Mouse (Mus musculus) midbrain, postnatal 0 days (tissue): ENCODE measurements around the gene Flvcr1. TPM values are rescaled to one million over a fixed set of nuclear protein-coding genes. Genes with fewer than 3 reads are reported as not detected.

Source experiments
- ATAC-seq: fragments of 200-750 bp; cut with Nextera tagmentation; 2 replicates; pipeline ENCODE4 v1.8.0; 2017; ENCODE audit warnings: moderate number of reproducible peaks, mild to moderate bottlenecking, moderate TSS enrichment, moderate library complexity; ENCODE audit not compliant: low FRiP score
- DNase-seq: peaks from one replicate; pipeline ENCODE4 v3.0.0-alpha.2; 2015; ENCODE audit warnings: low spot score
- H3K27ac ChIP-seq: fragments of 300-500 bp; sonication (generic); 2 replicates; pipeline ENCODE4 v1.5.1; 2014; ENCODE audit warnings: low read depth, mild to moderate bottlenecking, low read length, mixed read lengths
- H3K27me3 ChIP-seq: fragments of 300-500 bp; sonication (generic); 2 replicates; pipeline ENCODE4 v1.6.1; 2014; ENCODE audit warnings: low read length, control low read depth, mixed read lengths; ENCODE audit not compliant: insufficient read depth
- H3K36me3 ChIP-seq: fragments of 300-500 bp; sonication (generic); 2 replicates; pipeline ENCODE4 v1.6.1; 2014; ENCODE audit warnings: low read length, control low read depth, mixed read lengths; ENCODE audit not compliant: insufficient read depth
- H3K4me1 ChIP-seq: fragments of 300-500 bp; sonication (generic); 2 replicates; pipeline ENCODE4 v1.6.1; 2014; ENCODE audit warnings: mild to moderate bottlenecking, control low read depth, antibody characterized with exemption, low read length, mixed read lengths; ENCODE audit not compliant: insufficient read depth
- H3K4me2 ChIP-seq: fragments of 300-500 bp; sonication (generic); 2 replicates; pipeline ENCODE4 v1.6.1; 2014; ENCODE audit warnings: low read depth, mild to moderate bottlenecking, low read length, mixed read lengths; ENCODE audit not compliant: poor library complexity, severe bottlenecking
- H3K4me3 ChIP-seq: fragments of 300-500 bp; sonication (generic); 2 replicates; pipeline ENCODE4 v1.5.1; 2014; ENCODE audit warnings: low read depth, mild to moderate bottlenecking, low read length, moderate library complexity
- H3K9ac ChIP-seq: fragments of 300-500 bp; sonication (generic); replicated peaks from 2 replicates; pipeline ENCODE4 v1.6.1; 2014; ENCODE audit warnings: mild to moderate bottlenecking, low read length, moderate library complexity, mixed read lengths; ENCODE audit not compliant: poor library complexity, severe bottlenecking
- H3K9me3 ChIP-seq: fragments of 300-500 bp; sonication (generic); 2 replicates; pipeline ENCODE4 v1.6.1; 2016; ENCODE audit warnings: low read length, control low read depth
- CTCF ChIP-seq: IDR thresholded peaks from 2 replicates; pipeline ENCODE4 v1.5.1; 2016; ENCODE audit warnings: antibody characterized with exemption, mild to moderate bottlenecking
- WGBS: fragments of 180-500 bp; shearing (Covaris S2); extraction: QIAGEN DNeasy Blood & Tissue Kit; methylation state at CpG from one replicate; pipeline ENCODE4 v1.1.7; 2014; 5-methylcytosine and 5-hydroxymethylcytosine counted together
- polyA plus RNA-seq: library from polyadenylated mRNA; unstranded; fragments of >200 nt; fragmentation: Nextera tagmentation; extraction: Ambion mirVana; gene quantifications from 2 replicates; pipeline ENCODE4 v1.2.1, GENCODE M21; 2015
- total RNA-seq: library from RNA; depleted of rRNA; stranded (reverse); fragments of >200 nt; gene quantifications from 2 replicates; pipeline ENCODE4 v1.2.3, GENCODE M21; 2014

Gene Flvcr1
- total and polyA plus RNA-seq, 2 experiments from 2014 or later, result 9.2 to 32.3 TPM

- Histone ChIP-seq H3K4me1 (no peaks in the 10 kb centered on the region; the same call in 1 of the 2 replicates), H3K9me3 (no peaks in the 10 kb centered on the region), H3K9ac (peak overlapping the region; percentile 72), H3K4me2 (peak overlapping the region; percentile 97), H3K36me3 (no peaks in the 10 kb centered on the region), H3K4me3 (peak overlapping the region; percentile 67), H3K27ac (peak overlapping the region; percentile 77), H3K27me3 (no peaks in the 10 kb centered on the region)
- DNase-seq, result no peak
- ATAC-seq, result peak; percentile 46
- 5% methylated on average over 15 of the region's 15 CpGs for WGBS
- TF ChIP-seq CTCF, result no peak
Observed at GRCm38 (mm10) chr1:191062241-191062780, 36.4 kb upstream of the Flvcr1 start.

GRCm38 (mm10) chr1:191057461-191057860, 31.5 kb upstream of the Flvcr1 start:
- no peak for ATAC-seq

GRCm38 (mm10) chr1:191055533-191055873, 29.5 kb upstream of the Flvcr1 start:
- Histone ChIP-seq H3K27ac (no peak overlapping the region), H3K9ac (no peak overlapping the region), H3K36me3 (no peaks in the 10 kb centered on the region), H3K4me1 (no peaks in the 10 kb centered on the region), H3K27me3 (no peaks in the 10 kb centered on the region), H3K4me3 (no peak overlapping the region), H3K9me3 (no peaks in the 10 kb centered on the region), H3K4me2 (no peak overlapping the region)
- DNase-seq, result peak; percentile 24
- no peak for ATAC-seq
- TF ChIP-seq CTCF, result peak; percentile 44
- 67% methylated on average over 2 of the region's 2 CpGs for WGBS

More at GRCm38 (mm10) chr1:191057461-191057860, 31.5 kb upstream of the Flvcr1 start:
- no peak for DNase-seq
- H3K36me3 ChIP-seq, result no peaks in the 10 kb centered on the region
- H3K4me3 ChIP-seq, result no peak overlapping the region
- H3K27ac ChIP-seq, result no peak overlapping the region
- no peaks in the 10 kb centered on the region for H3K27me3 ChIP-seq
- TF ChIP-seq CTCF, result peak; percentile 22; the same call in 1 of the 2 replicates
- H3K4me1 ChIP-seq, result no peaks in the 10 kb centered on the region; the same call in 1 of the 2 replicates
- no peak overlapping the region for H3K9ac ChIP-seq
- no peaks in the 10 kb centered on the region for H3K9me3 ChIP-seq
- 69% methylated on average over 3 of the region's 3 CpGs for WGBS
- H3K4me2 ChIP-seq, result no peak overlapping the region

- WGBS, result 74% methylated on average over 8 of the region's 8 CpGs
- H3K9ac ChIP-seq, result no peak overlapping the region
- ATAC-seq, result no peak
Observed at GRCm38 (mm10) chr1:191054870-191055532, 29.0 kb upstream of the Flvcr1 start.

GRCm38 (mm10) chr1:191053555-191053954, 27.6 kb upstream of the Flvcr1 start:
- ATAC-seq, result no peak
- Histone ChIP-seq H3K9me3 (no peaks in the 10 kb centered on the region), H3K36me3 (no peaks in the 10 kb centered on the region)

More at GRCm38 (mm10) chr1:191054870-191055532, 29.0 kb upstream of the Flvcr1 start:
- Histone ChIP-seq H3K9me3 (no peaks in the 10 kb centered on the region), H3K27ac (no peak overlapping the region), H3K27me3 (no peaks in the 10 kb centered on the region), H3K4me2 (no peak overlapping the region), H3K4me3 (no peak overlapping the region), H3K4me1 (no peaks in the 10 kb centered on the region), H3K36me3 (no peaks in the 10 kb centered on the region)
- DNase-seq, result no peak
- no peak for TF ChIP-seq CTCF

GRCm38 (mm10) chr1:191046231-191046824, 20.4 kb upstream of the Flvcr1 start:
- TF ChIP-seq CTCF, result no peak
- Histone ChIP-seq H3K9me3 (no peaks in the 10 kb centered on the region), H3K4me2 (no peak overlapping the region), H3K36me3 (no peaks in the 10 kb centered on the region), H3K27ac (no peak overlapping the region), H3K27me3 (no peaks in the 10 kb centered on the region), H3K4me3 (no peak overlapping the region), H3K9ac (no peak overlapping the region), H3K4me1 (no peaks in the 10 kb centered on the region)
- no peak for ATAC-seq
- WGBS, result 59% methylated on average over 7 of the region's 7 CpGs
- peak; percentile 12 for DNase-seq

More at GRCm38 (mm10) chr1:191053555-191053954, 27.6 kb upstream of the Flvcr1 start:
- TF ChIP-seq CTCF, result no peak
- no peak overlapping the region for H3K4me3 ChIP-seq
- WGBS, result 91% methylated on average over 3 of the region's 3 CpGs
- DNase-seq, result no peak
- H3K27me3 ChIP-seq, result no peaks in the 10 kb centered on the region
- H3K9ac ChIP-seq, result no peak overlapping the region
- H3K4me2 ChIP-seq, result no peak overlapping the region
- no peak overlapping the region for H3K27ac ChIP-seq
- no peaks in the 10 kb centered on the region for H3K4me1 ChIP-seq
